Mouse (Mus musculus) ES-Bruce4 (cell line): ENCODE results near the gene Maml2. TPM values are rescaled to one million over a fixed set of nuclear protein-coding genes. Genes with fewer than 3 reads are reported as not detected.

Experiments used
- H3K27ac ChIP-seq: 2 replicates; pipeline ENCODE4 v1.5.1; 2012; ENCODE audit warnings: low read length, inconsistent platforms; ENCODE audit not compliant: insufficient read depth
- H3K27me3 ChIP-seq: 2 replicates; pipeline ENCODE4 v1.6.1; 2012; ENCODE audit warnings: mild to moderate bottlenecking, low read length, inconsistent platforms; ENCODE audit not compliant: control insufficient read depth, poor library complexity, insufficient read depth, severe bottlenecking
- H3K36me3 ChIP-seq: 2 replicates; pipeline ENCODE4 v1.6.1; 2012; ENCODE audit warnings: inconsistent platforms, mild to moderate bottlenecking, low read length, moderate library complexity; ENCODE audit not compliant: control insufficient read depth, poor library complexity, insufficient read depth, severe bottlenecking
- H3K4me1 ChIP-seq: one replicate; pipeline ENCODE4 v1.8.1; 2011; ENCODE audit warnings: low read length; ENCODE audit not compliant: control insufficient read depth, insufficient read depth
- H3K4me3 ChIP-seq: 2 replicates; pipeline ENCODE4 v1.5.1; 2011; ENCODE audit warnings: low read depth, mild to moderate bottlenecking, low read length
- H3K9ac ChIP-seq: 2 replicates; pipeline ENCODE4 v1.6.1; 2012; ENCODE audit warnings: low read depth, mild to moderate bottlenecking, inconsistent platforms; ENCODE audit not compliant: poor library complexity, severe bottlenecking
- H3K9me3 ChIP-seq: replicated peaks from 2 replicates; pipeline ENCODE4 v1.6.1; 2012; ENCODE audit warnings: mild to moderate bottlenecking, low read length, inconsistent platforms; ENCODE audit not compliant: control insufficient read depth, poor library complexity, insufficient read depth, severe bottlenecking
- CTCF ChIP-seq: IDR thresholded peaks from one replicate; pipeline ENCODE4 v1.8.1; 2011; ENCODE audit warnings: low read depth, low read length
- EP300 ChIP-seq: IDR thresholded peaks from 2 replicates; pipeline ENCODE4 v1.6.1; 2011; ENCODE audit warnings: low read depth, low read length; ENCODE audit not compliant: insufficient read depth
- POLR2A ChIP-seq: IDR thresholded peaks from one replicate; pipeline ENCODE4 v1.8.1; 2011; ENCODE audit warnings: low read length; ENCODE audit not compliant: insufficient read depth
- polyA plus RNA-seq: library from polyadenylated mRNA; stranded (reverse); fragments of >200 nt; gene quantifications from 2 replicates; pipeline ENCODE4 v1.2.4, GENCODE M21; 2011; ENCODE audit warnings: low read depth; ENCODE audit not compliant: missing spikeins, insufficient read depth, insufficient read length

Gene Maml2
- polyA plus RNA-seq, 1 experiment: 1.4 TPM

DNA sequence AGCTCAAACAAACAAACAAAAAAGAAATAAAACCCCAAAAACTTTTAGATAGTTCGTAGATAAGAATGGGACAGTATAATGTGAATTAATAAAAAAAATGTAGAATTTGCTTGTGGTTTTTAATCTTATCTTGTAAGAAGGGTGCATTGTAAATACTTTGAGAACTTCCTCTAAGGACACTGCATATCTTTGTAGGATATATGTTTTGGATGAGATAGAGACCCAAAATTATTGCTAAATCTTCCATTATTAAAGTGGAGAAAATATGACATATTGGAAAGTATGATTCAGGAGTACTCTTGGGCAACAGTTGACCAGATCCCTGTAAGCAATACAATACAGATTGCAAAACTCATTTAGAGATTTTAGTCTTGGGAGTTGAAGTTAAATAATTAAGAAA is 24.5 kb upstream of the Maml2 start:
- Histone ChIP-seq H3K4me3 (no peak overlapping the region), H3K4me1 (no peaks in the 10 kb centered on the region), H3K9ac (no peak overlapping the region), H3K36me3 (no peaks in the 10 kb centered on the region), H3K9me3 (no peaks in the 10 kb centered on the region), H3K27ac (no peak overlapping the region), H3K27me3 (no peaks in the 10 kb centered on the region)
- TF ChIP-seq CTCF (no peak), POLR2A (no peak), EP300 (no peak)

DNA sequence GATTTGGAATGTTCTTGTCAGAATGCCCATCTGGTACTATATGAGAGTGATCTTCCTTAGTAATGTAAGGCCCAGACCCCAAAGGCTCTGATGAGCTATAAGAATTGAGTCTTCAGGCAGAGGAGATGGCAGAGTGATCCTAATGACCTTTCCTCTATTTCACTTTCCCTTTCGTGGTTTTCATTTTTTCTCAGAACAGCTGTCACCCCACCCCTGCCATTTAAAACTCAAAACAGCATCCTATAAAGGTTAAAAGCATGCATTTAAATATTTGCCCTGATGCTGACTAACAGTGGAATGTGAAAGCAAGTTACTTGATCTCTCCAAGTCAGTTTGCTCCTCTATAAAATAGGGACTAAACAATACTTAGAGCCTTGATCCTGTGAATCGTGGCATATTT is 10.3 kb upstream of the Maml2 start:
- no peaks in the 10 kb centered on the region for H3K36me3 ChIP-seq
- H3K27ac ChIP-seq: no peak overlapping the region
- no peaks in the 10 kb centered on the region for H3K4me1 ChIP-seq
- no peaks in the 10 kb centered on the region for H3K9me3 ChIP-seq
- no peaks in the 10 kb centered on the region for H3K27me3 ChIP-seq
- no peak overlapping the region for H3K4me3 ChIP-seq
- TF ChIP-seq POLR2A: no peak
- TF ChIP-seq CTCF: no peak
- TF ChIP-seq EP300: no peak
- H3K9ac ChIP-seq: no peak overlapping the region

DNA sequence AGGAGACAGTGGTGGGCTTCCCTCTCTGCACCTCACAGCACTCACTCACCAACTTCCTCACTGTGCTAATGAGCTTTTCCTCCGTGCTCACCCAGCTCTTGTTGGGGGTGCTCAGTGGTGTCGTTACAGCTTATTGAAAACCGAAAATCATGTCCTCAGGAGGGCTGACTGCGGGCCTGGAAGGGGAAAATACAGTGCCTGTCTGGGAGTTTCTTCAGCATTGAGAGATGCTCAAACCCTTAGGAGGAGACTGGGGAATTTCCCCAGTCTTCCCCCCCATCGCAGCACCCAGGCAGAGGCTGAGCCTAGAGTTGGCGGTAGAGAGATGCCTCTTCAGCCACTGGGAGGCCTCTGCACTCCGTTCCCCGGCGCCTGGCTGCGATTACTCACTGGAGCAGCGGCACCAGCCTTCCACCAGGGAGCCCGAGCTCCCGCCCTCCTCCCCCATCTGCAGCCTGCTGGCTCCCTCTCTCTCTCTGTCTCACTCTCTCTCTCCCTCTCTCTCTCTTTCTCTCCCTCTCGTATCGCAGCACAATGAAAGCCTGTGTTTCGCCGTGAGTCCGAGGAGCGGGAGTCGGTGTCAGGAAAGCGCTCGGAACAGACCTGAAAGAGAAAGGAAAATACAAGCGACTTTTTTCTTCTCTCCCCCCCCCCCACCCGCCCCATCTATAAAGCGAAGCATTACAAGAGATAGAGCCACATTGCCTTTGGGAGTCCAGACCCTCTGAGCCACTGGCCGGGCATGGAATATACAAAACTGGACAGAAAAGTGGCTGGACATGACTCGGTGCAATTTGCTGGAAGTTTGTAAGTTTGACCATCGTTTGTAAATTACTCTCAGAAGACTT is 1.3 kb upstream of the Maml2 start:
- Histone ChIP-seq H3K36me3 (no peaks in the 10 kb centered on the region), H3K27me3 (peaks cover 7% of the 10 kb centered on the region), H3K27ac (no peak overlapping the region), H3K9ac (no peak overlapping the region), H3K9me3 (no peaks in the 10 kb centered on the region), H3K4me3 (peak overlapping the region; percentile 59), H3K4me1 (no peaks in the 10 kb centered on the region)
- TF ChIP-seq CTCF: peak; percentile 24
- no peak for TF ChIP-seq POLR2A

DNA sequence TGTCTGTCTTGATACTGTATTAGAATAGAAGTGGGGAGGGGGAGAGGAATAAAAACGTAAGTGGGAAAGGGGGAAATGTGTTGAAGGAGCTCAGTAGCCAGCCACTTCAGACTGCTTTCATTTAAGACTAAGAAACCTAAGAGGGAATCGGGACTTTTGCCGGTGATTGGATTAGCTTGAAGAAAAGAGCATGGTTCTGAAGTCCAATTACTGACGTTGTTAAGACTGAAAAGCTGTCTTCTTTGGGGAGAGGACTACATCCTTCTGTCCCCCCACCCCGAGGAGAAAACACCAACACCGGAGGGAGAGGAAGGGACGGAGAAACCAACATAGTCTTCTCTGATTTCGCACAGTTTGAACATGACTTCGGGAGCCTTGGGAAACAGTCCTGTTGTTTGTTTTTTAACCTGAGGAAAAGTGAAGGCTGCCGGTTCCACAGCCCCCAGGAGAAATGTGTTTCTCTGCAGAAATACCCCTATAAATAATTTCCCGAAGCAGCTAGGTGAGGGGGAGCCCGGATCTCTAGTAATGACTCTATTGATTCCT is 562 bp upstream of the Maml2 start:
- H3K27me3 ChIP-seq: peaks cover 7% of the 10 kb centered on the region
- no peaks in the 10 kb centered on the region for H3K36me3 ChIP-seq
- H3K4me1 ChIP-seq: no peaks in the 10 kb centered on the region
- H3K27ac ChIP-seq: no peak overlapping the region
- H3K9me3 ChIP-seq: no peaks in the 10 kb centered on the region
- TF ChIP-seq EP300 (no peak), POLR2A (no peak), CTCF (no peak)
- H3K9ac ChIP-seq: no peak overlapping the region
- no peak overlapping the region for H3K4me3 ChIP-seq

DNA sequence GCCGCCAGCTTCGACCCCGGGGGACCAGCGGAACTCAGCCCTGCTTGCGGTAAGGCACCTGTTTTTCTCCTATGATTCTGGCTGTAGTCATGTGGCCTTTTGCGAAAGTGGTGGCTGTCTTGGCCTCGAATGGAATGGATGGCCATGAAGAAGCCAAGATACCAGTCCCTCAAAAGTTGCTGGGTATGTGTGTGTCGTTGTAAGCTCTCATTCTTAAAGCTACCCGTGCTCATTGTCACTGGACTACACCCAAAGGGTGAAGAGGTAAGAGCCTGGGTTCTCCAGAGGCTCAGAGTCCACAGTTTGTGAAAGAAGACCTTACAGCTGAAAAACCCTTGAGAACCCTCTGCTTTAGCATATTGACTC is 739 bp downstream of the Maml2 start:
- Histone ChIP-seq H3K36me3 (no peaks in the 10 kb centered on the region), H3K4me1 (no peaks in the 10 kb centered on the region), H3K27me3 (peaks cover 7% of the 10 kb centered on the region), H3K27ac (no peak overlapping the region), H3K9ac (no peak overlapping the region), H3K9me3 (no peaks in the 10 kb centered on the region), H3K4me3 (0 out of 2 replicates have a peak overlapping the region, but pooled peaks have one; percentile 46)
- TF ChIP-seq POLR2A: no peak
- TF ChIP-seq EP300: no peak
- TF ChIP-seq CTCF: no peak

DNA sequence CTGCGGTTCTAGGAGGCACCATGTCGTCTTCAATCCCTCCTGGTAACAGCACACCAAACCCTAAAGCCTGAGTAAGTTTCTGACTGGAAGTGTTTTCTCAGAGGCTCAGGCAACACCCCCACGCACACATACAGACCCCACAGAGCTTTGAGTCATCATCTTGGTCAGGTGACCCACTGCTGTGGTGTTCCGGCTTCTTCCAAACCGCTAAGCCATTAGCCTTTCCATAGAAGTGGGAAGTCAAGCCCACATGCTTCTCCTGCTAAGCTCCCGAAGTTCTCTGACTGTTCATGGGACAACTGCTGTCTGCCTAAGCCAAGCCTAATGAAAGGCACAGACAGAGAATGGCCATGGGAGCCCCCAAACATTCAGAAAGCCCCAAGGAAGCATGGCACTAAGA is 1.4 kb downstream of the Maml2 start:
- no peak overlapping the region for H3K27ac ChIP-seq
- no peaks in the 10 kb centered on the region for H3K36me3 ChIP-seq
- no peak overlapping the region for H3K9ac ChIP-seq
- H3K9me3 ChIP-seq: no peaks in the 10 kb centered on the region
- H3K4me3 ChIP-seq: no peak overlapping the region
- no peak for TF ChIP-seq EP300
- no peak for TF ChIP-seq POLR2A
- TF ChIP-seq CTCF: no peak
- no peaks in the 10 kb centered on the region for H3K4me1 ChIP-seq
- H3K27me3 ChIP-seq: peaks cover 7% of the 10 kb centered on the region
